Mouse (Mus musculus) thymus, postnatal 4 days (tissue): Measurements from ENCODE around the gene Ercc6l.
"Not testable (repeated sequence)": the region's sequence is repeated elsewhere in the genome, so short reads cannot be mapped to it uniquely, and the experiment has no call there.

Source experiments
- DNase-seq: peaks from one replicate; pipeline ENCODE4 v3.0.0; 2021

Gene Ercc6l

DNA sequence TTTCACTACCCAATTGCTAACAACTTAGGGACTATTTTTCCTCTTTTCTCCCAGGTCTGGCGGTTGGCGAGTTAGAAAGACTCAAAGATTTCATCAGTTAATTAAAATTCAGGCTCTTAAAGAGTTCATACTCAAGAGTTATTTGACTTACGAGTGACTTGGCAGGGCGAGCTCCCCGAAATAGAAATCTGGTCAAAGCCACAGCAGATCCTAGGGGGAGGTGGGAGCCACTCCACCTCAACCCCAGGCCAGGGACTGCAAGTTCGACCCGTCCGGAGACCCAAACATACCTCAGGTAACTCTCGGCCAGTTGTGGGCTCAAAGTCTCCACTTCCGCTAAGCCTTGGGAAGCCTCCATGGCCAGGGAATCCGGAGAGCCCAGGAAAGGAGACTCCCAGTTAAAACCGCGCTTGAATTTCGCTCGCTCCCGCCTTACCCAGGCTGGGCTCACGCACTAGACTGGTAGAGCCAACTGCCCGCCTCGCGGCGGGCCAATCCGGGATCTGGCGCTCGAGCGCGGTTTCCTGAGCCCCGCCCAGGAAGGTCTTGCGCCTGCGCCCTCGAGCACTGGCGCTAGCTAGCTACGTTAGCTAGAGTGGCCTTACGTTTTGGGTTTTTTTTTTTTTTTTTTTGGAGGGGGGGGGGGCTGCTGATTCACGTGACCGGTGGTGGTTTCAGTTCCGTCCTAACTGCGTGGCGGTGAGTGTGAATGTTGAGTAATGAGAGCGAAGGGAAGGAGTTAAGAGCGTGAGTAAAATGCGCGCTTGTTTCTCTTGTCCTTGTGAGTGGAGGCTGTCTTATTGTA lies at the start of gene Ercc6l:
Gene Ercc6l, minus strand, starts transcription at position 474 of the 805 bp plus-strand sequence.
- DNase-seq = peak; percentile 94

DNA sequence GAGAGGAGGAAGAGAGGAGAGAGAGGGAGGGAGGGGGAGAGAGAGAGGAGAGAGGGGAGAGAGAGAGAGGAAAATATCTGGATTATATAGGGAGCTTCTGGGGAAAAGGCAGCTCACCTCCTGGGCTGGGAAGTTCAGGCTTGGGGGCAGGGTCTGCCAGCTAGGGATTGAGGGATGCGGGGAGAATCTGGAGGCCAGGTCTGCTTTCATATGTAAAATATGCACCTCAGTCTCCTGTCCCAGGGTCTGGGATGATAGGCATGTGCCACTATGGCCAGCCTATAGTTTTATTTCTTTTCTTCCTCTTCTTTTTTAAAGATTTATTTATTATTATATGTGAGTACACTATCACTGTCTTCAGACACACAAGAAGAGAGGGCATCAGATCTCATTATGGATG lies 33.9 kb upstream of the Ercc6l start:
- DNase-seq = no peak

DNA sequence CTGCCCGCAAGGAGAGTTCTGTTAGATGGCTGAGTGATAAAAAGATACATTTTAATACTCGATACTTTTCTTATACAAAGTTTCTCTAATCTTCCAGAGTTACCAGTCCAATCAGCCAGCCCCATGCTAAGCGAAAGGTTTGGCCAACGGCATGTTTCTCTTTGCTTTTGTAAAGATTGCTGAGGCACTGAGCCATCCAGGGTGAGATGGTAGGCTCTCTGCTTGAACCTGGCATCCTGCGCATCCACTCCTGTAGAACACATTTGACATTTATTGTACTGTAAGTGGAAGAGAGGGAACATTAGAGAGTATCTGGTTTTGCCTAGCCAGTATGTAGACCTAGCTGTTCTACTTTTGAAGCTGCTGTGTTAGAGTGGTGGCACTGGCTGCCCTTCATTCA lies 32.7 kb upstream of the Ercc6l start:
- DNase-seq = no peak

DNA sequence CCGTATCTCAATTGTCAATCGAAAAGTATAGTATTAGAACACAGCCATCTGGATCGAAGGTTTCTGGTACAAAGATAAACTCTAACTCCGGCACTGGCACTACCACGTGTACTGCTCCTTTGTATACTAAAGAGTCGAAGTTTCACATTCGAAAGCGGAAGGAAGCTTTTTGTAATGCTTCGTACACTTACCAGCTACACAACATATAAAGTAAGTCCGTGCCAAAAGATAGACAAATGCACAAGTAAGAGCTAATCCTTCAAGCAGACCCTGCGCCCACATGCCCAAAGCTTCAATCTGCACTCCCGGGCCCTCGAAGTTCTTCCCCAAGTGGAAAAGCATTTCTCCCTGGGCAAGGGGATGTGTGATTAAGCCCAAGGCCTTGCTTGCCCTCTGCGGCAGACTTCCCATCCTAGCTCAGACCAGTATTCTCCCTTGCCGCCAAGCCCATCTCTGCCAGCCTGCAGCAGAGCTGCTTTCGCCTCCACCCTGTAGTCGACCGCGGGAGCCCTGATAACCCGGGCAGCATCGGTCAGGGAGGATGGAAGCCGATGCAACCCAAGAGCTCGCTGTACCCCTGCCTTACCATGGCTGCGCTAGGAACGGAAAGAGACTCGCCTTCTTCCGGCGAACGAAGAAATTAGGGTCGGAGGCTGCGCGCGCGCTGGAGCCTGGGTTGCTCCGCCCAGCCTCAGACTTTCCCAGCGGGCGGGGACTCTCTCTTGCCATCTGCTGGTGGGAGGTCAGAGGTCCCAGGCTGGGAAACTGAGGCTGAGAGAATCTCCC lies 32.0 kb upstream of the Ercc6l start, which contains the start of gene Rps4x:
Gene Rps4x, minus strand, starts transcription at position 683 of the 786 bp plus-strand sequence.
- peak; percentile 87 for DNase-seq

DNA sequence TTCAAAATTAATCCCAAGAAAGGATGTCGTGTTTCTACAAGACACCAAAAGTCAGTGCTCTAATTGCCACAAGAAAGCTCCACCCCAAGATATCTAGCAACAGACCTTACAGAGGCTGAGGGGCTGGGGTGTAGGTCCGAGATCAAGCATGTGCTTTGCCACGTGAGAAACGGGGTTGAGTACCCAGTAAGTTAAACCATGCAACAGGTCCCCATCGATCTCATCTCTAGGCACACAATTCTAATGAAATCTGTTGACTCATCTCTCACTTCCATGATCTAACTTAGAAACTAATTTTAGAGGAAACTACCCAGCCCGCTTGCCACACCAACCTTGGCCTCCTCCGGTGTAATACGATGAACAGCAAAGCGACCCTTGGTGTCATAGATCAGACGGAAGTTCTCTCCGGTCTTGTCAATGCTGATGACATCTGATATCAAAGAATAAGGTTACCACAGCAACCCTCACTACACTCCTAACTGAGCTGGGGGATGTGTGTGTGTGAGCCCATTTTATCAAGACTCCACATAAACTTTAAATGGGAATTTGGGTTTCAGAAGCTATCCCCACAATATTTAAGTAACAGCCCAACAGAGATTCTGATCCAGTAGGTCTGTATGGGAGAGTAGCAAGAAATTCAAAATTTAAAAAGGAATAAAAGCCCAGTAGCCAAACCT lies 30.3 kb upstream of the Ercc6l start:
- no peak for DNase-seq

DNA sequence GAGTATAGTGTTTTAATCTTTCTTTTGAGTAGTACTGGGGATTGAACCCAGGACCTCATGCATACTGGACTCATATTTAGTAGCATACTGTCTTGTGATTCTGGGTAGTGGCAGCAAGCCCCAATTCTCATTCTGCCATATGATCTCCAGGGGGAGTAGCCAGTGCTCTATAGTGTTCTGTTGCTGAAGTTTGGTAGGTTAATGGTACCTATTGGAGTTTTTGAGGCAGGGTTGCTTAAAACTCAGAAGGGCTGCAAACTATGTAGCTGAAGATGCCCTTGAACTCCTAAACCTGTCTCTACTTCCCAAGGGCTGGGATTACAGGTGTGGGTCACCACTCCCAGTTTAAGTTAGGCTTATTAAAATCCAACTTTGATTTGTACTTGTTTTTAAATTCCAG lies 25.7 kb upstream of the Ercc6l start:
- DNase-seq = no peak

DNA sequence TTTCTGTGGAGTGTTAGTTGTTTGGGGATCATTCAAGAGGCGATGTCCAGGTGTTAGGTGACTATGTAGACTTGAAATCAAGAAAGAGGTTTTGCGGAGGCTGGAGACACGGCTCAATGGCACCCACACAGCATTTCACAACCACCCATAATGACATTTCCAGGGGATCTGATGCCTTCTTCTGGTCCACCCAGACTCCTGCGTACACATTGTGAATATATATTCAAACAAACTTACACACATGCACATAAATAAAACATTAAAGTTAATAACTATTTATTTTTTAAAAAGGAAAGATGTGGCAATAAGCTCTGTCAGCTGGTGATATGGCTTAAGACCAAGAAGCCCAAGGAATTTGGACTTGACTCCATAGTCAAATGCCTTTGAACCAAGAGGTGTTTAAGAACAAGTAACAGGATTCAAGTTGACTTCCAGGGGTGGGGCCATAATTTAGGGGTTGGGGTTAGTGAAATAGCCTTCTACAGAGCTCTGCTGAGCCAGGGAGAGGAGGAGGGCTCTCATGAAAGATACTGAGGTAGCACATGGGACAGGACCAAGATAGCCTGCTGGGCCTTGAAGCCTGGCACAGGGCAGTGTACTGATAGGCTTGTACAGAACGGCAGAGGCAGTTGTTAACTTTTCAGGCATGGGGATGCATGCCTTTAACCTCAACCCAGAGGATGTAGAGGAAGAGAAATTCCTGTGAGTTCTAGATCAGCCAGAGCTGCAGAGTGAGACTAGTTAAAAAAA lies 18.8 kb upstream of the Ercc6l start:
- no peak for DNase-seq

DNA sequence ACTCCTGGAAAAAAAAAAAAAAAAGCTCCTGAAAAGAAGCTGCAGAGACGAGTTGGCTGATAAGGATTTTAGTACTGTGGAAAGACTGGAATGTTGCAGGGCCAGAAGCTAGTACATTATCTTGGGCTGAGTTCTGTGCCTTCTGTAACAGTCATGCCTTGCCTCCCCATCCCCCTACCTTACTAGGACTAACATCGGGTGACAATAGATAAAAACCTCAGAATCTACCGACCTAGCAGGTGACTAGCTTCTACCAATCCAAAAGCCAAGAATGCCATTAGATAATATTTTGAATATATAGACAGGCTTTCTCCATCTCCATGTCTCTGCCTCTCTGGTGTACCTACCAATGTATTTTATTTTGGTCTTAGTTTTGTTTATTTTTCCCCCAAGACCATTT lies 14.0 kb upstream of the Ercc6l start:
- no peak for DNase-seq

DNA sequence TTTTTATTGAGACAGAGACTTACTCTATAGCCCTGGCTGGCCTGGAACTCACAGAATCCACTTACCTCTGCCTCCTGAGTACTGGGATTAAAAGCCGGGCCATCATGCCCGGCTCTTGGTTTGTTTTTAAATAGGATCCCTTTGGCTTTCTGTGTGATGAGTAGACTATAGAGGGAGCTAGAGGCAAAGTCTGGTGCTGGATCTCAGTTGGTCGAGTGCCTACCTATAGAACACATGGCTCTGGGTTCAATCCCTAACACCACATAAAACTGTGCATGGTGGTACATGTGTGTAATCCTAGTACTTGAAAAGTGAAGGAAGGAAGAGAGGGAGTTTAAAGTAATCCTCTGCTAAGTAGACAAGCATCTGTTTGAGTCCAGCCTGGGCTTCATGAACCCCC lies 13.2 kb upstream of the Ercc6l start:
- no peak for DNase-seq

DNA sequence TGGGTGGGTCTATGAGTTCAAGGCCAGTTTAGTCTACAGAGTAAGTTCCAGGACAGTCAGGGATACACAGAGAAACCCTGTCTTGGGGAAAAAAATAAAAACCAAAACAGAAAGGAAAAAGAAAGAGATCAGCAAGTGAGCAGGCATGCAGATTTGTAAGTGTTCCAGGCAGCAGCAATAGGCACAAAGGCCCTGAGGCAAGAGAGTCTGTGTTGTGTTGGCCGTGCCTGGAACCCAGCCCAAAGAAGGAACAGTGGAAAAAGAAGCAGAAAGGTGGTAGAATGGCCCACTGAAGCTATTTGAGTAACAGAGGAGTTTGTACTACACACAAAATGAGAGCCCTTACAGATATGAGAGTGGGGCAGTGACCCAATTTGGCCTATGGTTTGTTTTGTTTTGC lies 12.8 kb upstream of the Ercc6l start:
- DNase-seq = no peak

DNA sequence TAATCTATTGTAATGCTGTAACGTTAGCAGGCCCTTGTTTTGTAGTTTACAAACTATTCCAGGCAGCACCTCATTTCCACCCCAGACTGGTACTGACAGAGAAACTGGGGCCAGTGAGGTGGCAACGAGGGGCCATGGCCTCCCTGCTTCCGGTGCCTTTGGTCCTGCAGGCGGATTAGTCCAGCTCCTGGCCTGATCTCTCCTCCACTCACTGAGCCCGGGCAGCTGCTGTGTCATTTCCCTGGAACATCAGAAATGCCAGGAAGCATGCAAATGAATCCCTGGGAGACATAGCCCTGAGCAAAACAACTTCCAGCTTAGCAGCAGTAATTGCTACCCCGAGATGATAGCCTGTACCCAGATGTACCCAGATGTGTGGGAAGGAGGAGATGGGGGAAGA lies 10.1 kb upstream of the Ercc6l start:
- DNase-seq = no peak

DNA sequence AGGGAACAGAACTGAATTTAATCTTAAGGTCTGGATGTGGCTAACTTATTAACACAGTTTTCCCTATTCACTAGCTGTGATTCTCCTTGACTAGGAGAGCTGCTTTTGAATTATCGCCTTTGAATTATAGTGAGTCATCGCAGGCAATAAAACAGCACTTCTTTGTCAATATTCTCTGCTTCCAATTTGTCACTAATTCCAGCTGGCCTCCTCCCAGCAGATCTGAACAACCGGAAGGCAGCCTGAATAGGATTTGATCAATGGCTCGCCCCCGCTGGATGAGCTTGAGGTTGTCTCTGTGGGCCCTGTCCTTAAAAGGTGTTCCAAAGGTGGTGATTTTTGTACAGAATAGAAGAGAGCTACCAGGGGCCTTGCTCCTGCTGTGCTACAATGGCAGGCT lies 9.6 kb upstream of the Ercc6l start:
- no peak for DNase-seq

DNA sequence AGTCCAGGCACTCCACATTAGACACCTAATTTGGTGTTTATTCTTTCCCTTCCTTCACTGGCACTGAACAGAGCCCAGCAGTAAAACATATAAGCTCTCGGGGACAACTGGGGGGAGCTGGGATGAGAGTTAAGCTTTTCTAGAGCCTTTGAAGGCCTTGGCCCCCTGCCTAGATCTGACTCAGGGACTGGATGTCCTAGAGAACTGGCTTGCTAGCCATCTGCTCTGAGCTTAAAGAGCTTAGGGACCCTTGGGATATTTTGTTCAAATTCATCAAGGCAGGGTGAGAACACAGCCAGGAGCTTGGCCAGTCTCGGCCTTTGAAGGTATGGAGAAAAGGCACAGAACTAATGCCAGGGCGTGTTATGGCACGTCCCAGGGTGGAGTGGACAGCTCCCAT lies 6.6 kb upstream of the Ercc6l start:
- no peak for DNase-seq

DNA sequence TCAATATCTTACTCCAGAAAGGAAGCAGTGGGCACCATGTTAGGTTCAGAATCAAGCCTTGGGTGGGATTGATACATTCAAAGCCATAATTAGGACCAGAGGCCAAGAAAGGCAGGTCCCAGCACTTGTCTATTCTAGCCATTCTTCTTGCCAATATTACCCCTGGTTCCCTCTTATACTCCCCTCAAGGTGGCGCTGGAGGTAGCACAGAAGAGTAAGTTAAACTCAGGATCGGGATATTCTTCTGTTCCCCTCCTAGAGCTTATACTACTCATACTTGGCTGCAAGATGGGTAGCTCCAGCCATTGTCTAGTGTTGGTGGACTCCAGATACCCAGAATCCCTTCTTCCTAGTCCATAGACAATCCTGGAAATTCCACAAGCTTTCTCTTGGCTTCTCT lies 6.2 kb upstream of the Ercc6l start:
- peak; percentile 14 for DNase-seq

DNA sequence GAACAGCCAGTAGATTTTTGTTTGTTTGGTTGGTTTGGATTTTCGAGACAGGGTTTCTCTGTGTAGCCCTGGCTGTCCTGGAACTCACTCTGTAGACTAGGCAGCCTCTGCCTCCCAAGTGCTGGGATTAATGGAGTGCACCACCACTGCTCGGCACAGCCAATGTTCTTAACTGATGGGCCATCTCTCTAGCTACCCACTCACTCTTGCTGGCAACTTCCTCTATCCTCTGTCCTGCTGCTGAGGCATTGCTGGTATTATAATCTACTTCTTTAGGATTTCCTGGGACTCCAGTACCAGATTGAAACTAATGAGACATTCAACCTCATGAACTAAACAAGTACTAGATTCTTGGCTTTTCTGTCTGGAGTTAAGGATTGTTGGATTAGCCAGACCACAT lies 3.6 kb upstream of the Ercc6l start:
- no peak for DNase-seq

DNA sequence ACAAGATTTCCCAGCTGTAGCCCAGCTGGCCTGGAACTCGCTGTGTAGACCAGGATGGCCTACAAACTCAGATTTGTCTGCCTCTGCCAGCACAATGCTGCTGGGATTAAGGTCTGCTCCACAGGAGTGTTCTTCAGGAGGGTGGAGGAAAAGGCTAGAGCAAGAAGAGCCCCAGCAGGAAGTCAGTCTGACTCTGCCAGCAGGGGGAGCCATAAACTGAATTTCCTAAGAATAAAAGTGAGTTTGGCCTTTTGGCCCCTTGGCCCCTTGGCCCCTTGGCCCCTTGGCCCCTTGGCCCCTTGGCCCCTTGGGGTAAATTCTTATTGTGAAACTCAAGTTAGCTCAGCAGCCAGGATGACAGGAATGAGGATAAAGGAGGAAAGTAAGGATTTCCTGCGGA lies 2.9 kb upstream of the Ercc6l start:
- peak; percentile 67 for DNase-seq

DNA sequence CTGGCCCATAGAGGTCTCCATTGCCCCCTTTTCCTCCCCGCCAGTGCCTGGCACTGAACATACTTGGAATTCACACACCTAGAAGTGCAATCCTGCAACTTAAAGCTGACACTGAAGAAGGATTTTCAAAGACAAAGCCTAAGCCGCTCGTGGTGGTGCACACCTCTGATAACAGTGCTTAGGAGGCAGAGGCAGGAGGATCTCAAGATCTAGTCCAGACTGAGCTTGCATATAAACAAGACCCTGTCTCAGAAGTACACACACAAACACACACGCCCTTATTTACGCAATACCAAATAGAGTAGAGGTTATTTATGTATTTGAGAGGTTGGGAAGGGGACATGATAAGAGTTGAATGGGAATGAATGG lies 516 bp upstream of the Ercc6l start:
- no peak for DNase-seq

DNA sequence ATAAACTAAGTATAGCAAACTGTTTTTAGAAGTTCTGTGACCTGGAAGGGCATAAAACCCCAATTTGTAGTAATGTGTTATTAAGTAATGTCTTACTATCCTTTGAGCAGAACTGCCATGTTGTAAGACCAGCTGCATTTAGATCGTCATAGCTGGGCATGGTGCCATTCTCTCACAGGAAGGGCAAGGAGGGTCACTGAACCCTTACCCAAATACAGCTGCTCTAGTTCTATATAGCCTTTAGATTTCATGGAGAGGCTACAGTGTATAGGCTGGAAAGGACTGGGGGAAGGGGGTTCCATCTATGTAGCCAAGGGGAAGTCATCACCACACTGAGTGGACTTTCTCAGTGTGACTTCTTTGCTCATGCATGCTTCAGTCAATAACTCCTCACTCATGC lies 15.7 kb downstream of the Ercc6l start:
- no peak for DNase-seq

DNA sequence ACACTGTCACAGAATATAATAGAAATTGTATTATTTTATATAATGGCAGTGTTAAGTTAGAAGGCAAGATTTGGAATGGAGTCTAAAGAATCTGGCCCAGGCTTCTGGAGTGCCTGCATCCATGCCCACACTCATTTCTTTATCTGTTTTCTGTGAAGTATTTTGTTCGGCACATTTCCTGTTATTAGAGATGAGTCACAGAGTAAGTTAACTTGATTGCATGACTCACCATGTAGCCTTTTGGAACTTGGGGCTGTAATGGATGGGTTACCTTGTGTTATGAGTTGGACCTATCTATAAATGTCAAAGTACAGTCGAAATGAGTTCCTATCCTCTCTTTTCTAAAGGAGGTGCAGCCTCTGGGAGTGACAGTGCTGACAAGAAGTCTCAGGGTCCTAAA lies 35.6 kb downstream of the Ercc6l start:
- DNase-seq = no peak

DNA sequence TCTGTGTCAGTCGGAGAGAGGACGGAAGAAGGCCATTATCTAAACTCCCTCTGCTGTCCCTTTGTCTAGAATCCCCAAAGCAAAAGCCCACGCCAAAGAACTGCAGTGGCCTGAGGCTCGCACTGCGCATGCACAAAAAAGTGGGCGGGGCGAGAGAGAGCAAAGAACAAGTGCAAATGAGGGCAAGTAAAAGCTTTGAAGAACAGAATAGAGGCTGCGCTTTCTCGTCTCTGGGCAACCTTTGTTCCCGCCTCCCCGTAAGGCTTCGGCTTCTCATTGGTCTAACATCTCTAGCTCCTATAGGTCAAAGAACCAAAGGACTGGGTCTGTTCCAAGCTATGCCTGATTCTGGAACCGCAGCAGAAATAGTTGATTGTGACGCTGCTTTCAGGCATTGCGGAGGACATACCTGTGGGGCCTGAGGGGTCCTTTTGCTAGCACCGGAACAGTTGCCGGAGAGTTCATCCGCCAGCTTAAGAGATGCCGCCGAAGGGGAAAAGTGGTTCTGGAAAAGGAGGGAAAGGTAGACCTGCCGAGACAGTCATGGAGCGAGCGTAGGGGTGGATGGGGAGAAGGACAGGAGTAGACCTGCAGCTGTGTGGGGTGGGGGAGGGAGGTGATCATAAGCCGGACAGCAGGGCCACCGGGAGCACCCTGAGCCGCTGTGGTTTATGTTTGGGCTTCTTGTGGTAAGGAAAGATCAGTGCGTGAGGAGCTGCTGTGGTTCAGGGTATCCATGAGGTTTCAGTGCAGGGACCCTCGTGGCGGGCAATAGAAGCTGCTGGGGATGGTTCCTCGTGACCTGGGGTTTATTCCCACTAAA lies 37.6 kb downstream of the Ercc6l start, which contains the start of gene Pin4:
Gene Pin4, plus strand, starts transcription at position 406 of the 823 bp plus-strand sequence.
- DNase-seq = peak; percentile 94

DNA sequence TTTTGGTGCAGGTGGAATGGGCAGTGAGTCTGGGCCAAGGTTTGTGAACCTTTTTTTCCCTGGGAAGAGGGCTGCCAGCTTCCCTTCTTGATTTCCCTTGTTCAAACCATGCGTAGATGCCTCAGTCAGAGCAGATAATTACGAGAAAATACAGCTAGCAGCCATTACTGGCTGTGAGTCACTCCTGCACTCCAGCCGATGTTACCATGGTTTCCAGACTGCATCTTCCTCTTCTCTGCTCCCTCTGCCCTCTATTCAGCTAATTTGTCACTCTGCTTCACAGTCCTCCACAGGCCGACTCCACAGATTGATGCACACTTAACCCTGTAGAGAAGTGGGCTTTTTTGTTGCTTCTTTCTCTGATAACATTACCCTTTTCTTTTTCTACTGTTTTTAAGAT lies 41.2 kb downstream of the Ercc6l start:
- no peak for DNase-seq

DNA sequence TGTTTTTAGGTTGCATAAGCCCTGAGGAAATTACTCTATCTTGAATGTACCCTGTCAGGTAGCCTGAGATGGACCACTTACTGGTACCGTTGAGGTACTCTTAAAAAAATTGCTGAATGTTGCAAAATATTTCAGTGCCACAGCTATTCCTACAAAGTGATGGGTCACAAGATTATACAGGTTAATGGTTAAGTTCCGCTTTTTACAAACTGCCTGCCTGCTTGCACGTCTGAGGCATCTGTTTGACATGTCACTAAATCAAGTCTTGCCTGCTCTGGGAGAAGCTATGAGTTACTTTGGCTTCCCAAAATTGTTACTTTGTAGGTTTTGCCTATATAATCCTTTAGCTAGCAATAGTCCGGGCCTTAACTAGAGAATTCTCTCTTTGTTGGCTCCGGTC lies 47.5 kb downstream of the Ercc6l start:
- not testable (repeated sequence) for DNase-seq
